Mouse (Mus musculus) heart, postnatal 14 days (tissue): ENCODE measurements around the gene Atg14. TPM values are rescaled to one million over a fixed set of nuclear protein-coding genes. Genes with fewer than 3 reads are reported as not detected.
"Not testable (repeated sequence)": the region's sequence is repeated elsewhere in the genome, so short reads cannot be mapped to it uniquely, and the experiment has no call there.

Source experiments
- DNase-seq, 2 experiments: peaks; one replicate each; pipeline ENCODE4 v3.0.0; 2021 to 2022
- intact Hi-C: fragments of 180-260 bp; cut with DNase I; formaldehyde crosslinking; loops from one replicate; pipeline ENCODE4 v1.15.1; 2025
- long read RNA-seq, 2 experiments: library from polyadenylated mRNA; stranded (forward); transcript quantifications; one replicate each; pipeline ENCODE4 v2.0.0; 2021
- total RNA-seq, 2 experiments: library from RNA; stranded (reverse); gene quantifications; 2 replicates each; pipeline ENCODE4 v1.2.3; 2021

The Atg14 gene
- total RNA-seq: 1 to 10 TPM; 8.1 to 9.8 TPM
- long read RNA-seq, experiment 1, transcript Atg14-201 (10 exons, 3,450 nt): major isoform, 28 of 30 reads
- long read RNA-seq, experiment 1, partial matches to known transcripts: 2 of 30 reads
- long read RNA-seq, experiment 1, other reads (novel, unspliced or antisense): 0 of 30 reads
- long read RNA-seq, experiment 2, transcript Atg14-201 (10 exons, 3,450 nt): major isoform, 11 of 12 reads
- long read RNA-seq, experiment 2, partial matches to known transcripts: 0 of 12 reads
- long read RNA-seq, experiment 2, other reads (novel, unspliced or antisense): 1 of 12 reads

GRCm38 (mm10) chr14:47570549-47570948 lies at the start of gene Atg14:
Atg14 (minus strand) TSS chr14:47570649.
- intact Hi-C loops, DNase-seq: not testable (repeated sequence)

DNA sequence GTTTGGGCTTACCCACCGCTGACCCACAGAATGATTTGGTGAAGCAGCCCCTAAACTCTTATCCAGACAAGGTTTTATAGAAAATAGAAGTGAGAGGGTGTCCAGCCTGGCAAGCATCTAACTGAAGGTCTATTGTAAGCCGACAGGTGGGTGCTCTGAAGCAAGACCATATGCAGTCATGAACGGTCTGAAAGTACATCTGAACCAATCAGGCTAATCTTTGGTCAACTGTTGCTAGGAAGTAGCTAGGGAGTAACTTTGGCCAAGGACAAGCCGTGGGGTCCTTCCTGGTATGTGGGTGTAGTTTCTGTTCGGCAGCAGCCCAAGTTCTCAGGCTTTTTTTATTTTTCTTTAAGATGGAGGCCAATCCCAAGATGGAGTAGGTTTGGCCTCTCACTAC lies 48.4 kb upstream of the Atg14 start:
- intact Hi-C loops: no loop called here
- DNase-seq: no peak

- DNase-seq: peak in 1 of 2 experiments; percentile 32
- intact Hi-C loops: no loop called here
Measured at GRCm38 (mm10) chr14:47613254-47613653, 42.8 kb upstream of the Atg14 start.

DNA sequence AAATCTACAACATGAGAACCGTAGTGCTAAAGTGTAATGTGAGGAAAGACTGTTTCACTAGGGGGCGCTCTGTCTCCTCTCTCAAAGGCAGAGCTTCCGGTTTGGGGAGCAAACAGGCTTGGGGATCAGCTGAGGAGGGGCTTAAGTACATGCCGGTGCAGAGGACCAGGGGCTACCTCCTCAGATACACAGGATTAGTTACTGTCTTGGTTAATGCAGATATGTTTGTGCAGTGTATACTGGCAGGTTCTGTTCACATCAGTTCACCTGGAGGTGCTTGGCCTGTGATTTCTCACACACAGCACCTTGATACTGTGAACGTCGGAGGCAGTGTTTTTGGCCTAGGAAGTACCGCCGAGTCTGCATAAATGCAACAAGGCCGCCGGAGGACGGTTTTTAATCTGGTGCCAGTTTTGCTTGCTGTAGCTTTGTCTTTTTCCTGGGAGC lies 27.5 kb upstream of the Atg14 start:
- intact Hi-C loops: loop anchor here (5.0 kb wide), 3 partner anchors 64 to 769 kb away; no protein-coding TSS in a partner anchor
- peak; percentile 55 to 79 for DNase-seq

- no peak for DNase-seq
- intact Hi-C loops: loop anchor here (5.0 kb wide), 3 partner anchors 68 to 773 kb away; no protein-coding TSS in a partner anchor
Measured at GRCm38 (mm10) chr14:47594426-47595103, 24.1 kb upstream of the Atg14 start.

- intact Hi-C loops: no loop called here
- DNase-seq: no peak
Measured at GRCm38 (mm10) chr14:47590391-47590975, 20.0 kb upstream of the Atg14 start.

GRCm38 (mm10) chr14:47589444-47589843 lies 19.0 kb upstream of the Atg14 start:
- intact Hi-C loops: no loop called here
- no peak for DNase-seq

DNA sequence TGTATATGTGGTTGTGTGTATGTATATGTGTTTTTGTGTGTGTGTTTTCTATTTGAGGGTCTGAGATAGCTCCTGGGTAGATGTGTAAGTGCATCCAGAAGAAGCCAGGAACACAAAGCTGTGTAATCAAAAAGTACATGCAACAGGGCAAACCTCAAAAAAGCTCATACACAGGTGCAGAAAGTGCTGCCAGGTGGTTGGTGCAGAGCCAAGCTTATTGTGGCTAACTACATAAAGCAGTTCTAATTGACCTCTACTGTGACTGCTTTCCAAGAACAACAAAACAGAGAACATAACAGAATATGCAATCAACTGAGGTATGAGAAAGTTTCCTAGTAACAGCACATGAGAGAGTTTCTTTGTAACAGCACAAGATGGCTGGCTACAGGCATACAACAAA lies 13.9 kb upstream of the Atg14 start:
- DNase-seq: no peak
- intact Hi-C loops: no loop called here

GRCm38 (mm10) chr14:47581681-47582080 lies 11.2 kb upstream of the Atg14 start:
- DNase-seq: peak in 1 of 2 experiments; percentile 14
- intact Hi-C loops: no loop called here

GRCm38 (mm10) chr14:47581280-47581679 lies 10.8 kb upstream of the Atg14 start:
- intact Hi-C loops: no loop called here

GRCm38 (mm10) chr14:47578086-47578485 lies 7.6 kb upstream of the Atg14 start:
- intact Hi-C loops: no loop called here
- DNase-seq: peak; percentile 17 to 21

More at GRCm38 (mm10) chr14:47581280-47581679, 10.8 kb upstream of the Atg14 start:
- no peak for DNase-seq

DNA sequence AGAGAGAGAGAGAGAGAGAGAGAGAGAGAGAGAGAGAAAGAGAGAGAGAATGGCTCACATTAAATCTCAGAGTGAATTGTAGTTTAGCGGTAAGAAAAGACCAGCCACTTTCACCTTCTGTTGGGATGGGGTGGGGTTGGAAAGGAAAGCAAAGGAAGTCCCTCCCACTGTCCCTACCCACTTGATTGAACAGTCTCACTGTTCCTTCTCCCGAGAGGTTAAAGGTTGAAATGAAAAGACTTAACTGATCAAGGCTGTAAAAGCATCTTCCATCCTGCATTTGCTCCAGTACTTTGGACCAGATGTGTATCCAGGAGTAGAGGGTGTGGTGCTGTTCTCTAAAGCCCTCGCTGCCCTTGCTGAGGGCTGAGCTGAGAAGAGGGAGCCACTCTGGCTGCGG lies 6.2 kb upstream of the Atg14 start:
- intact Hi-C loops: no loop called here

GRCm38 (mm10) chr14:47574721-47575120 lies 4.3 kb upstream of the Atg14 start:
- no peak for DNase-seq
- intact Hi-C loops: no loop called here

More for the DNA sequence above, 6.2 kb upstream of the Atg14 start:
- no peak for DNase-seq

GRCm38 (mm10) chr14:47572707-47573106 lies 2.3 kb upstream of the Atg14 start:
- DNase-seq: no peak
- intact Hi-C loops: no loop called here

- peak; percentile 94 to 97 for DNase-seq
- intact Hi-C loops: no loop called here
Measured at GRCm38 (mm10) chr14:47567962-47568652, 2.3 kb downstream of the Atg14 start.

GRCm38 (mm10) chr14:47563106-47563505 lies 7.3 kb downstream of the Atg14 start:
- no peak for DNase-seq
- intact Hi-C loops: no loop called here

GRCm38 (mm10) chr14:47562530-47562929 lies 7.9 kb downstream of the Atg14 start:
- DNase-seq: no peak
- intact Hi-C loops: no loop called here

- intact Hi-C loops: no loop called here
- no peak for DNase-seq
Measured at GRCm38 (mm10) chr14:47560714-47561113, 9.7 kb downstream of the Atg14 start.

GRCm38 (mm10) chr14:47555225-47555624 lies 15.2 kb downstream of the Atg14 start:
- intact Hi-C loops: no loop called here
- no peak for DNase-seq

GRCm38 (mm10) chr14:47554236-47554635 lies 16.2 kb downstream of the Atg14 start:
- no peak for DNase-seq
- intact Hi-C loops: no loop called here

- intact Hi-C loops: no loop called here
- no peak for DNase-seq
Measured at GRCm38 (mm10) chr14:47553380-47553779, 17.1 kb downstream of the Atg14 start.
